Comparison of ENCODE assay signal across 20 mouse cellular contexts in the genomic region with DNA sequence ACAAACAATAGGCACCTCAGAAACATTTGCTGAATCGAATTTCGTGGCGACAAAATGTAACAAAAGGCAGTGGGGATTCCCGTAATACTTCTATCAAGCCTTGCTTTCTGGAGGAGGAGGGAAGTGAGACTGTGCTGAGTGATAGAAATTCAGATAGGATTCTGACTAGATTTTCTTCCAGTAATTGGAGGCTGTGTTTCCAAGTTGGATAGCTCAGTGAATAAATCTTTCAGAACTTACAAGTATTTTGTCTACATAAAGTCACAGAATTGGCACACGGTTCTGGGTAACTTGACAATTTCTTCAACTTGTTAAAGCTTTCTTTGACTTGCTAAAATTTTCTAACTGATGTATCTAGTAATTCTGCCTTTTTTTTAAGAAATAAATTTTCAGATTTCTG.
DNase-seq lines count a peak whose midpoint lies in the region; ATAC-seq and TF ChIP-seq lines count a peak whose summit lies in the region.
"Had no signal": no experiment of that assay in that cellular context is flagged by ENCODE, and none has a peak within 500 bp of the region (broad histone marks: within the 10 kb centered on the region; RNA-seq: fewer than 3 reads in every experiment).

No protein-coding gene starts in this region.

- H3K27me3 ChIP-seq in forebrain, postnatal 0 days (ENCODE audit: insufficient read depth, low read length) = no peaks in the 10 kb centered on the region
- H3K27me3 ChIP-seq in forebrain, embryonic 16.5 days (replicated peaks; ENCODE audit: control insufficient read depth, insufficient read depth, low read length) = no peaks in the 10 kb centered on the region
- H3K27me3 ChIP-seq in neural tube, embryonic 15.5 days (replicated peaks) = no peaks in the 10 kb centered on the region
- H3K27me3 ChIP-seq: CH12.LX, Patski had no signal

- no peak for TF ChIP-seq CTCF in forebrain, postnatal 0 days (IDR thresholded peaks at IDR 0.05; ENCODE audit: low read depth)

- WGBS in forebrain, postnatal 0 days = 34% methylated on average over 5 of the region's 5 CpGs
- WGBS in forebrain, embryonic 16.5 days = 53% methylated on average over 5 of the region's 5 CpGs
- 60% methylated on average over 5 of the region's 5 CpGs for WGBS in neural tube, embryonic 15.5 days

- H3K9me3 ChIP-seq in forebrain, postnatal 0 days (ENCODE audit: low read length) = no peaks in the 10 kb centered on the region
- H3K9me3 ChIP-seq in forebrain, embryonic 16.5 days (ENCODE audit: control insufficient read depth, low read length) = no peaks in the 10 kb centered on the region
- H3K9me3 ChIP-seq in neural tube, embryonic 15.5 days (replicated peaks) = no peaks in the 10 kb centered on the region
- H3K9me3 ChIP-seq: G1E had no signal

- H3K36me3 ChIP-seq in forebrain, postnatal 0 days (ENCODE audit: insufficient read depth) = no peaks in the 10 kb centered on the region
- no peaks in the 10 kb centered on the region for H3K36me3 ChIP-seq in forebrain, embryonic 16.5 days (ENCODE audit: control insufficient read depth, insufficient read depth)
- H3K36me3 ChIP-seq in neural tube, embryonic 15.5 days = no peaks in the 10 kb centered on the region
- H3K36me3 ChIP-seq: G1E had no signal

- DNase-seq in forebrain, postnatal 0 days = peak; percentile 64
- DNase-seq in brain, embryonic 18.5 days (ENCODE audit: low read depth, low spot score) = peak; percentile 55
- DNase-seq: adrenal gland, adult 2 months; adrenal gland, adult 8-10 months; adrenal gland, postnatal 10 days; adrenal gland, postnatal 14 days; adrenal gland, postnatal 25 days; adrenal gland, postnatal 36 days; B cell, adult 2 months; cerebellum, adult 11 months; cerebellum, adult 11-12 months; cerebellum, adult 18-20 months; cerebellum, adult 2 months had no signal

- H3K4me3 ChIP-seq in forebrain, postnatal 0 days (ENCODE audit: low read depth, low read length) = no peak overlapping the region
- H3K4me3 ChIP-seq in forebrain, embryonic 16.5 days (replicated peaks; ENCODE audit: low read length) = no peak overlapping the region
- H3K4me3 ChIP-seq in neural tube, embryonic 15.5 days (replicated peaks) = no peak overlapping the region

- no peaks in the 10 kb centered on the region for H3K4me1 ChIP-seq in forebrain, postnatal 0 days (ENCODE audit: insufficient read depth)
- no peaks in the 10 kb centered on the region for H3K4me1 ChIP-seq in forebrain, embryonic 16.5 days (replicated peaks; ENCODE audit: control insufficient read depth, insufficient read depth, low read length)
- no peaks in the 10 kb centered on the region for H3K4me1 ChIP-seq in neural tube, embryonic 15.5 days

- no peak overlapping the region for H3K4me2 ChIP-seq in forebrain, postnatal 0 days (ENCODE audit: low read depth)
- H3K4me2 ChIP-seq in forebrain, embryonic 16.5 days (ENCODE audit: low read length) = no peak overlapping the region
- H3K4me2 ChIP-seq in neural tube, embryonic 15.5 days = no peak overlapping the region

- H3K9ac ChIP-seq in forebrain, postnatal 0 days = no peak overlapping the region
- H3K9ac ChIP-seq in forebrain, embryonic 16.5 days (replicated peaks; ENCODE audit: low read depth, low read length) = no peak overlapping the region
- no peak overlapping the region for H3K9ac ChIP-seq in neural tube, embryonic 15.5 days (replicated peaks)

- no peak overlapping the region for H3K27ac ChIP-seq in forebrain, postnatal 0 days (ENCODE audit: low read depth, low read length)
- no peak overlapping the region for H3K27ac ChIP-seq in forebrain, embryonic 16.5 days (ENCODE audit: low read length)
- no peak overlapping the region for H3K27ac ChIP-seq in neural tube, embryonic 15.5 days (replicated peaks)

- peak; percentile 66; the same call in 1 of the 2 replicates for ATAC-seq in forebrain, postnatal 0 days
- no peak for ATAC-seq in forebrain, embryonic 16.5 days
- no peak for ATAC-seq in neural tube, embryonic 15.5 days (ENCODE audit: low FRiP score)
- ATAC-seq: activated CD4-positive, CD25-positive, alpha-beta regulatory T cell, adult 4 months; CD4-positive, CD25-positive, alpha-beta regulatory T cell, adult 4 months; Patski had no signal
